27 mouse cellular contexts compared by ENCODE assay signal in genomic region chr8:127781011-127781410, GRCm38 (mm10).
DNase-seq lines count a peak whose midpoint lies in the region; ATAC-seq and TF ChIP-seq lines count a peak whose summit lies in the region.
"Had no signal": no experiment of that assay in that cellular context is flagged by ENCODE, and none has a peak within 500 bp of the region (broad histone marks: within the 10 kb centered on the region; RNA-seq: fewer than 3 reads in every experiment).

No protein-coding gene starts in this region.

- H3K36me3 ChIP-seq in midbrain, embryonic 11.5 days (ENCODE audit: control insufficient read depth, insufficient read depth, low read length), result no peaks in the 10 kb centered on the region
- no peaks in the 10 kb centered on the region for H3K36me3 ChIP-seq in midbrain, postnatal 0 days (ENCODE audit: insufficient read depth, low read length)
- H3K36me3 ChIP-seq: embryonic facial prominence, embryonic 12.5 days; heart, embryonic 10.5 days; liver, embryonic 13.5 days; neural tube, embryonic 13.5 days; stomach, embryonic 15.5 days had no signal

- no peak overlapping the region for H3K9ac ChIP-seq in midbrain, embryonic 11.5 days (ENCODE audit: low read length)
- H3K9ac ChIP-seq in midbrain, postnatal 0 days (replicated peaks; ENCODE audit: low read length, poor library complexity, severe bottlenecking), result no peak overlapping the region
- H3K9ac ChIP-seq: embryonic facial prominence, embryonic 12.5 days; hindbrain, embryonic 14.5 days; liver, embryonic 13.5 days; neural tube, embryonic 13.5 days; stomach, embryonic 15.5 days had no signal

- DNase-seq in adrenal gland, adult 2 months, result peak; percentile 24
- DNase-seq in adrenal gland, adult 18-20 months (ENCODE audit: low spot score in 2 of 2), result no peak
- DNase-seq in midbrain, embryonic 11.5 days (ENCODE audit: low spot score, missing footprints), result peak; percentile 44
- DNase-seq in midbrain, postnatal 0 days (ENCODE audit: low spot score), result no peak
- peak; percentile 49 for DNase-seq in kidney, postnatal 10 days
- peak; percentile 7 for DNase-seq in skeletal muscle tissue, adult 2 months (ENCODE audit: low read depth, low spot score)
- DNase-seq in layer of hippocampus, postnatal 10 days (ENCODE audit: low spot score in 2 of 2), result no peak
- DNase-seq: cerebellum, adult 18-20 months; cerebellum, postnatal 14 days; gastrocnemius, adult 2 months; heart, postnatal 4 days; liver, embryonic 13.5 days; lung, adult 2 months; lung, postnatal 14 days; midbrain, embryonic 14.5 days; right cerebral cortex, postnatal 4 days; thymus, postnatal 36 days had no signal

- no peaks in the 10 kb centered on the region for H3K27me3 ChIP-seq in midbrain, embryonic 11.5 days (ENCODE audit: control insufficient read depth, insufficient read depth, low read length)
- no peaks in the 10 kb centered on the region for H3K27me3 ChIP-seq in midbrain, postnatal 0 days (ENCODE audit: insufficient read depth, low read length)
- H3K27me3 ChIP-seq: embryonic facial prominence, embryonic 12.5 days; liver, embryonic 13.5 days; neural tube, embryonic 13.5 days; stomach, embryonic 15.5 days had no signal

- 70% methylated on average over 1 of the region's 1 CpGs for WGBS in midbrain, embryonic 11.5 days
- WGBS in midbrain, postnatal 0 days, result 73% methylated on average over 1 of the region's 1 CpGs

- no peak overlapping the region for H3K4me3 ChIP-seq in midbrain, embryonic 11.5 days (ENCODE audit: low read depth, low read length)
- H3K4me3 ChIP-seq in midbrain, postnatal 0 days (ENCODE audit: low read depth, low read length), result no peak overlapping the region
- H3K4me3 ChIP-seq: embryonic facial prominence, embryonic 12.5 days; gastrocnemius, adult 2 months; heart, embryonic 10.5 days; left cerebral cortex, adult 2 months; liver, embryonic 13.5 days; myocyte; neural tube, embryonic 13.5 days; stomach, embryonic 15.5 days had no signal

- no peak for ATAC-seq in midbrain, embryonic 11.5 days (ENCODE audit: low FRiP score)
- no peak for ATAC-seq in midbrain, postnatal 0 days (ENCODE audit: low FRiP score)
- no peak for ATAC-seq in megakaryocyte, adult 5-6 weeks (ENCODE audit: poor library complexity, severe bottlenecking)
- ATAC-seq: CD4-positive, CD25-positive, alpha-beta regulatory T cell, adult 4 months; forebrain, embryonic 14.5 days had no signal

- no peaks in the 10 kb centered on the region; the same call in 1 of the 2 replicates for H3K4me1 ChIP-seq in midbrain, embryonic 11.5 days (ENCODE audit: control insufficient read depth, insufficient read depth, low read length)
- H3K4me1 ChIP-seq in midbrain, postnatal 0 days (ENCODE audit: insufficient read depth, low read length), result peaks cover 3% of the 10 kb centered on the region; the same call in 1 of the 2 replicates
- H3K4me1 ChIP-seq: embryonic facial prominence, embryonic 12.5 days; liver, embryonic 13.5 days; stomach, embryonic 15.5 days had no signal

- no peak overlapping the region for H3K4me2 ChIP-seq in midbrain, embryonic 11.5 days
- H3K4me2 ChIP-seq in midbrain, postnatal 0 days (ENCODE audit: low read depth, low read length, poor library complexity, severe bottlenecking), result no peak overlapping the region
- H3K4me2 ChIP-seq: embryonic facial prominence, embryonic 12.5 days; hindbrain, embryonic 14.5 days; liver, embryonic 13.5 days; neural tube, embryonic 13.5 days; stomach, embryonic 15.5 days had no signal

- no peaks in the 10 kb centered on the region for H3K9me3 ChIP-seq in midbrain, embryonic 11.5 days (ENCODE audit: control insufficient read depth, low read length)
- no peaks in the 10 kb centered on the region for H3K9me3 ChIP-seq in midbrain, postnatal 0 days (ENCODE audit: low read length)
- H3K9me3 ChIP-seq: embryonic facial prominence, embryonic 12.5 days; heart, embryonic 10.5 days; liver, embryonic 13.5 days; neural tube, embryonic 13.5 days; stomach, embryonic 15.5 days had no signal

- no peak for TF ChIP-seq CTCF in midbrain, postnatal 0 days (IDR thresholded peaks at IDR 0.05)

- no peak overlapping the region for H3K27ac ChIP-seq in midbrain, embryonic 11.5 days (ENCODE audit: low read depth, low read length)
- no peak overlapping the region for H3K27ac ChIP-seq in midbrain, postnatal 0 days (ENCODE audit: low read depth, low read length)
- H3K27ac ChIP-seq: embryonic facial prominence, embryonic 12.5 days; gastrocnemius, adult 2 months; heart, embryonic 10.5 days; hindbrain, embryonic 14.5 days; left cerebral cortex, adult 2 months; liver, embryonic 13.5 days; neural tube, embryonic 13.5 days; stomach, embryonic 15.5 days had no signal

Comparison
In these comparisons a context has a peak if more than half of its experiments do, and no peak if none do; other contexts are left out.
1. DNase-seq: peak in adrenal gland, adult 2 months (single experiment), midbrain, embryonic 11.5 days (single experiment), kidney, postnatal 10 days (single experiment) and skeletal muscle tissue, adult 2 months (single experiment); none in adrenal gland, adult 18-20 months (0 of 2), midbrain, postnatal 0 days (single experiment) and layer of hippocampus, postnatal 10 days (0 of 2).